Mouse (Mus musculus): ENCODE data around the gene Tcl1b1. TPM values are rescaled to one million over a fixed set of nuclear protein-coding genes. Genes with fewer than 3 reads are reported as not detected.
"Not testable (repeated sequence)": the region's sequence is repeated elsewhere in the genome, so short reads cannot be mapped to it uniquely, and the experiment has no call there.

Gene Tcl1b1
- polyA plus RNA-seq, 1 experiment from 2014 or later = not detected

- not testable (repeated sequence) for H3K27me3 ChIP-seq (replicated peaks; ENCODE audit: control insufficient read depth, insufficient read depth, low read length); DNase-seq (ENCODE audit: low spot score); H3K4me2 ChIP-seq (ENCODE audit: low read length); H3K9ac ChIP-seq (ENCODE audit: low read length); ATAC-seq; H3K9me3 ChIP-seq (replicated peaks; ENCODE audit: control insufficient read depth, low read length); H3K27ac ChIP-seq (ENCODE audit: low read depth, low read length); H3K4me3 ChIP-seq (ENCODE audit: low read depth, low read length); H3K4me1 ChIP-seq (ENCODE audit: control insufficient read depth, insufficient read depth, low read length); H3K36me3 ChIP-seq (ENCODE audit: control insufficient read depth, insufficient read depth, low read length)
- WGBS = 86% methylated on average over 4 of the region's 4 CpGs
Measured at GRCm38 (mm10) chr12:105134826-105135225, 24.7 kb upstream of the Tcl1b1 start.

- H3K27me3 ChIP-seq (replicated peaks; ENCODE audit: control insufficient read depth, insufficient read depth, low read length); H3K4me2 ChIP-seq (ENCODE audit: low read length); H3K9ac ChIP-seq (ENCODE audit: low read length); H3K27ac ChIP-seq (ENCODE audit: low read depth, low read length); DNase-seq (ENCODE audit: low spot score); H3K9me3 ChIP-seq (replicated peaks; ENCODE audit: control insufficient read depth, low read length); H3K4me3 ChIP-seq (ENCODE audit: low read depth, low read length); H3K4me1 ChIP-seq (ENCODE audit: control insufficient read depth, insufficient read depth, low read length); H3K36me3 ChIP-seq (ENCODE audit: control insufficient read depth, insufficient read depth, low read length); ATAC-seq: not testable (repeated sequence)
- 85% methylated on average over 1 of the region's 1 CpGs for WGBS
Measured at GRCm38 (mm10) chr12:105137729-105138128, 21.8 kb upstream of the Tcl1b1 start.

GRCm38 (mm10) chr12:105143096-105143495 is 16.4 kb upstream of the Tcl1b1 start:
- WGBS = 96% methylated on average over 3 of the region's 3 CpGs
- H3K27ac ChIP-seq (ENCODE audit: low read depth, low read length) = no peak overlapping the region
- no peaks in the 10 kb centered on the region for H3K9me3 ChIP-seq (replicated peaks; ENCODE audit: control insufficient read depth, low read length)
- H3K36me3 ChIP-seq (ENCODE audit: control insufficient read depth, insufficient read depth, low read length) = no peaks in the 10 kb centered on the region
- ATAC-seq (no peak), DNase-seq (ENCODE audit: low spot score) (no peak)
- no peaks in the 10 kb centered on the region for H3K27me3 ChIP-seq (replicated peaks; ENCODE audit: control insufficient read depth, insufficient read depth, low read length)
- no peak overlapping the region for H3K4me3 ChIP-seq (ENCODE audit: low read depth, low read length)
- no peak overlapping the region for H3K9ac ChIP-seq (ENCODE audit: low read length)
- H3K4me2 ChIP-seq (ENCODE audit: low read length) = no peak overlapping the region
- H3K4me1 ChIP-seq (ENCODE audit: control insufficient read depth, insufficient read depth, low read length) = no peaks in the 10 kb centered on the region

- H3K27me3 ChIP-seq (replicated peaks; ENCODE audit: control insufficient read depth, insufficient read depth, low read length); H3K9ac ChIP-seq (ENCODE audit: low read length); H3K27ac ChIP-seq (ENCODE audit: low read depth, low read length); H3K4me1 ChIP-seq (ENCODE audit: control insufficient read depth, insufficient read depth, low read length); ATAC-seq; H3K4me3 ChIP-seq (ENCODE audit: low read depth, low read length); H3K4me2 ChIP-seq (ENCODE audit: low read length); H3K36me3 ChIP-seq (ENCODE audit: control insufficient read depth, insufficient read depth, low read length); H3K9me3 ChIP-seq (replicated peaks; ENCODE audit: control insufficient read depth, low read length); DNase-seq (ENCODE audit: low spot score): not testable (repeated sequence)
- 11% methylated on average over 1 of the region's 1 CpGs for WGBS
Measured at GRCm38 (mm10) chr12:105144928-105145327, 14.6 kb upstream of the Tcl1b1 start.

GRCm38 (mm10) chr12:105145714-105146113 is 13.8 kb upstream of the Tcl1b1 start, which contains the start of gene Tcl1b2:
Gene Tcl1b2, plus strand, starts transcription at chr12:105146014.
- no peaks in the 10 kb centered on the region for H3K9me3 ChIP-seq (replicated peaks; ENCODE audit: control insufficient read depth, low read length)
- H3K27me3 ChIP-seq (replicated peaks; ENCODE audit: control insufficient read depth, insufficient read depth, low read length) = no peaks in the 10 kb centered on the region
- no peak within 1 kb of the TSS for H3K27ac ChIP-seq (ENCODE audit: low read depth, low read length)
- H3K4me2 ChIP-seq (ENCODE audit: low read length) = no peak within 1 kb of the TSS
- no peak within 1 kb of the TSS for H3K9ac ChIP-seq (ENCODE audit: low read length)
- DNase-seq (ENCODE audit: low spot score) (no peak), ATAC-seq (no peak)
- H3K36me3 ChIP-seq (ENCODE audit: control insufficient read depth, insufficient read depth, low read length) = no peaks in the 10 kb centered on the region
- whole genome bisulfite sequencing = 78% methylated on average over 3 of the region's 3 CpGs
- no peaks in the 10 kb centered on the region for H3K4me1 ChIP-seq (ENCODE audit: control insufficient read depth, insufficient read depth, low read length)
- no peak within 1 kb of the TSS for H3K4me3 ChIP-seq (ENCODE audit: low read depth, low read length)

GRCm38 (mm10) chr12:105155286-105155685 is 4.2 kb upstream of the Tcl1b1 start:
- not testable (repeated sequence) for H3K9me3 ChIP-seq (replicated peaks; ENCODE audit: control insufficient read depth, low read length); DNase-seq (ENCODE audit: low spot score); H3K4me3 ChIP-seq (ENCODE audit: low read depth, low read length); H3K9ac ChIP-seq (ENCODE audit: low read length); H3K36me3 ChIP-seq (ENCODE audit: control insufficient read depth, insufficient read depth, low read length); H3K4me2 ChIP-seq (ENCODE audit: low read length); H3K27ac ChIP-seq (ENCODE audit: low read depth, low read length); ATAC-seq; H3K27me3 ChIP-seq (replicated peaks; ENCODE audit: control insufficient read depth, insufficient read depth, low read length); H3K4me1 ChIP-seq (ENCODE audit: control insufficient read depth, insufficient read depth, low read length)
- WGBS = 80% methylated on average over 4 of the region's 4 CpGs

GRCm38 (mm10) chr12:105158842-105159241 is 648 bp upstream of the Tcl1b1 start:
- H3K27me3 ChIP-seq (replicated peaks; ENCODE audit: control insufficient read depth, insufficient read depth, low read length) = no peaks in the 10 kb centered on the region
- ATAC-seq (no peak), DNase-seq (ENCODE audit: low spot score) (no peak)
- H3K9ac ChIP-seq (ENCODE audit: low read length) = no peak overlapping the region
- no peak overlapping the region for H3K4me2 ChIP-seq (ENCODE audit: low read length)
- H3K27ac ChIP-seq (ENCODE audit: low read depth, low read length) = no peak overlapping the region
- 82% methylated on average over 6 of the region's 6 CpGs for WGBS
- H3K4me3 ChIP-seq (ENCODE audit: low read depth, low read length) = no peak overlapping the region
- H3K36me3 ChIP-seq (ENCODE audit: control insufficient read depth, insufficient read depth, low read length) = no peaks in the 10 kb centered on the region
- no peaks in the 10 kb centered on the region for H3K4me1 ChIP-seq (ENCODE audit: control insufficient read depth, insufficient read depth, low read length)
- H3K9me3 ChIP-seq (replicated peaks; ENCODE audit: control insufficient read depth, low read length) = no peaks in the 10 kb centered on the region

- no peaks in the 10 kb centered on the region for H3K36me3 ChIP-seq (ENCODE audit: control insufficient read depth, insufficient read depth, low read length)
- no peaks in the 10 kb centered on the region for H3K9me3 ChIP-seq (replicated peaks; ENCODE audit: control insufficient read depth, low read length)
- no peak for ATAC-seq
- H3K9ac ChIP-seq (ENCODE audit: low read length) = no peak overlapping the region
- H3K4me3 ChIP-seq (ENCODE audit: low read depth, low read length) = no peak overlapping the region
- no peak overlapping the region for H3K27ac ChIP-seq (ENCODE audit: low read depth, low read length)
- H3K4me1 ChIP-seq (ENCODE audit: control insufficient read depth, insufficient read depth, low read length) = no peaks in the 10 kb centered on the region
- DNase-seq (ENCODE audit: low spot score) = no peak
- no peak overlapping the region for H3K4me2 ChIP-seq (ENCODE audit: low read length)
- 79% methylated on average over 3 of the region's 3 CpGs for WGBS
- no peaks in the 10 kb centered on the region for H3K27me3 ChIP-seq (replicated peaks; ENCODE audit: control insufficient read depth, insufficient read depth, low read length)
Measured at GRCm38 (mm10) chr12:105166734-105167133, 7.2 kb downstream of the Tcl1b1 start.

GRCm38 (mm10) chr12:105173366-105173765 is 13.9 kb downstream of the Tcl1b1 start:
- Histone ChIP-seq H3K4me2 (ENCODE audit: low read length) (no peak overlapping the region), H3K27me3 (replicated peaks; ENCODE audit: control insufficient read depth, insufficient read depth, low read length) (no peaks in the 10 kb centered on the region), H3K4me3 (ENCODE audit: low read depth, low read length) (no peak overlapping the region), H3K4me1 (ENCODE audit: control insufficient read depth, insufficient read depth, low read length) (no peaks in the 10 kb centered on the region), H3K9ac (ENCODE audit: low read length) (no peak overlapping the region), H3K27ac (ENCODE audit: low read depth, low read length) (no peak overlapping the region), H3K36me3 (ENCODE audit: control insufficient read depth, insufficient read depth, low read length) (no peaks in the 10 kb centered on the region), H3K9me3 (replicated peaks; ENCODE audit: control insufficient read depth, low read length) (no peaks in the 10 kb centered on the region)
- DNase-seq (ENCODE audit: low spot score) = no peak
- ATAC-seq = no peak
- 92% methylated on average over 2 of the region's 2 CpGs for WGBS
